Mouse (Mus musculus): ENCODE measurements at regions not wholly inside any gene's neighbourhood (a gene's known extent, or its start where the extent isn't known, plus 50 kb on each side); places are given as distances from the start of the nearest gene placed in this dataset.

DNA sequence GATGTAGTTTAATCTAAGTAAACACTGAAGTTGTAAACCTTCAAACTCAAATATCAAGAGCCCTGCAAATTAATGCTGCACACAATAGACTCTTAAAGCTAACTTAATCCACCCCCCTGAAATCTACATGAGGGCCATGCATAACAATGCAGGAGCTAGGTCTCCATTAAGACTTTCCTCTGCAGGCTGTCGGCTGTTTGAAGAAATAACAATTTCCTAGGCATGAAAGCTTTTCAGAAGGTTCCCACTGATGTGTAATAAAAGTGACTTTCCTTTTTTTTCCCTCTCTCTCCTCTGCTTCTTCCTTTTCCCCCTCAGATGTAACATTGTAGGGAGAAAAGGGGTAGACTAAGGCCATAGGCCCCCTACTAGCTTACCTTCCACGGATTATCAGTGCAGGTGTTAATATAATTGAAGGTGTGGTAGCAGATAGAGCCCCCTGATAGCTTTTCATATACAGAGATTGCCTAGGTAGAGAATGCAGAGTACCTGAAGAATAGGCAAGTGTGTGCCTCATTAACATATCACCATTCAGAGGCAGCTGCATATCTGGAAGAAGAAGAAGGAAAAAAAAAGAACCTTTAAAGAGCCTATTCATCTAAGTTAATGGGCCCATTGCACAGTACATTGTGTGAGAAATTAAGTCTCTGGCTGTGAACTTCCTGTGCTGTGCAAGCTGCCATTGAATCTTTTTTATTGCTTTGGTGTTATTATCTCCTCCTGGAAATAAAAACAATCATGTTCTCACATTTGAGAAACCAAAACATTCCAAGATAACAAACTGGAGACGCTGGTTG lies 528.3 kb upstream of the Zic4 start:
- Histone ChIP-seq H3K27me3 (no peaks in the 10 kb centered on the region), H3K27ac (no peak overlapping the region), H3K4me3 (no peak overlapping the region), H3K36me3 (no peaks in the 10 kb centered on the region), H3K9ac (no peak overlapping the region), H3K9me3 (no peaks in the 10 kb centered on the region), H3K4me2 (no peak overlapping the region), H3K4me1 (no peaks in the 10 kb centered on the region)
- ATAC-seq (ENCODE audit: borderline replicate concordance, extremely low read depth, low FRiP score, low TSS enrichment): no peak
- WGBS: 23% methylated on average over 3 of the region's 3 CpGs

DNA sequence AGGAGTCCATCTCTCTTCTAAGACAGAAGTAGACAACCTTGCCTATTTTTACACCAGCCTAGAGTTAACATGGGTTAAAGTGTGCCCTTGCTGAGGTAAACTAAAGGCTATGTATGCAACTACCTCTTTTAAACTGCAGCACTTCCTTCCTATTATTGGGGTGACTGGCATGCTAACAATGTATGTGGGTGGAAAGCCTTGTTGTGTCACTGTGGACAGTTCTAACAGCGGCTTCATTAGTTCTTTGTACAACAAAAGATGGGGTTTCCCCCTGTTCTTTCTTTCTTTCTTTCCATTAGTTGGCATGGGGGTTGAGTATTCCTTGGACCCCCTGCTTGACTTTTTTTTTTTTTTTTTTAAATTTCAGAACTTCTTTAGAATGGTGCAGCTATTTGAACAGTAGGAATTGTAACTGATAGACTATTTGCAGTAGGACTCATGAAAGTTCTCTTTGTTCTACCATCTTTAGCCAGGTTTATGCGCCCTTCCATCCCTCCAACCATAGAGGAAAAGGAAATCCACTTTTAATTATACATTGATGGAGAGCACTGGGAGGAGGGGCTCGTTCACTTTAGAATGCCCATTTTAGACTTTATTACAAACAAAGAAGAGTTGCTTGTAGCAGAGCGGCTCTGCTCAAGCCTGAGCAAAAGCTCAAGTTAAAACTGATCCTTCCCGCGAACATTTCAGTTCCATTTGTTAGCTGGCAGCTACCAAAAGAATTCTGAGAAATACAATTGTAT lies 523.9 kb upstream of the Zic4 start:
- 72% methylated on average over 6 of the region's 6 CpGs for WGBS
- Histone ChIP-seq H3K9me3 (no peaks in the 10 kb centered on the region), H3K36me3 (no peaks in the 10 kb centered on the region), H3K27ac (no peak overlapping the region), H3K27me3 (no peaks in the 10 kb centered on the region), H3K4me1 (no peaks in the 10 kb centered on the region), H3K4me2 (no peak overlapping the region), H3K4me3 (no peak overlapping the region), H3K9ac (no peak overlapping the region)
- no peak for ATAC-seq (ENCODE audit: borderline replicate concordance, extremely low read depth, low FRiP score, low TSS enrichment)

DNA sequence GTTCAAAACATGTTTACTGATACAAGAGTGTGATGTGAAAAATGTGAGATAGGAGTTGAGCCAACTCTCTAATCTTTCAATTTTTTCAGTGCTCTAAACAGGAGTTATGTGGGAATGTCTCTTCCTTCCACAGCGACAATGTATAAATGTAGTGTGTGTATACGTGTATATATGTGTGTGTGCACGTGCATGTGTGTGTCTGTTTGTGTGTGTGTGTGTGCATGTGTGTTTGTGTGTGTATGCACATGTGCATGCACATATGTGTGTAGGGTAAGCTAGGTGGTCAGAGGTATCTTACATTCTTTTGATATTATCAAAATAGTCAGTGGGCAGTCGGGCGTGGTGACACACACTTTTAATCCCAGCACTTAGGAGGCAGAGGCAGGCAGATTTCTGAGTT lies 511.2 kb upstream of the Zic4 start:
- Histone ChIP-seq H3K4me2 (no peak overlapping the region), H3K36me3 (no peaks in the 10 kb centered on the region), H3K4me3 (no peak overlapping the region), H3K9me3 (no peaks in the 10 kb centered on the region), H3K9ac (no peak overlapping the region), H3K27ac (no peak overlapping the region), H3K27me3 (no peaks in the 10 kb centered on the region), H3K4me1 (no peaks in the 10 kb centered on the region)
- no peak for ATAC-seq (ENCODE audit: borderline replicate concordance, extremely low read depth, low FRiP score, low TSS enrichment)
- 86% methylated on average over 5 of the region's 5 CpGs for WGBS

DNA sequence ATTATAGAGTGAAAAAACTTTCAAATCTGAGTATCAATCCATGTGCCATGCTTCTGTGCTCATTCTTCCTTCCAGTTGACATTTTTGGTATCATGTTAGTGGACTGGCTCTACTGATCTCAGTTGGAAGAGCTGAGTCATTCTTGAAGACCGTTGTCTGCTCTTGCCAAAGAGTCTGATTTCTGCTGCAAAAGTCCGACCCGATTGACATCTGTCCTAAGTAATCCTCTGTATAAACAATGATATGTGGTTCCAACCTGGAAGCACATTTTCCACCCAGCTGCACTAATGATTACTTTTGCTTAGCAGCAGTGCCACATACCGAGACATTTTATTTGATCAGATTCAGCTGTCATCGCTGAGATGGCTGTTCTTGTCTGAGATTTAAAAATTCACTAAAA lies 490.6 kb upstream of the Zic4 start:
- no peaks in the 10 kb centered on the region for H3K36me3 ChIP-seq
- ATAC-seq (ENCODE audit: borderline replicate concordance, extremely low read depth, low FRiP score, low TSS enrichment): no peak
- no peak overlapping the region for H3K27ac ChIP-seq
- H3K4me1 ChIP-seq: no peaks in the 10 kb centered on the region
- WGBS: 68% methylated on average over 5 of the region's 5 CpGs
- no peak overlapping the region for H3K4me3 ChIP-seq
- no peaks in the 10 kb centered on the region for H3K27me3 ChIP-seq
- no peaks in the 10 kb centered on the region for H3K9me3 ChIP-seq
- no peak overlapping the region for H3K4me2 ChIP-seq
- H3K9ac ChIP-seq: no peak overlapping the region

DNA sequence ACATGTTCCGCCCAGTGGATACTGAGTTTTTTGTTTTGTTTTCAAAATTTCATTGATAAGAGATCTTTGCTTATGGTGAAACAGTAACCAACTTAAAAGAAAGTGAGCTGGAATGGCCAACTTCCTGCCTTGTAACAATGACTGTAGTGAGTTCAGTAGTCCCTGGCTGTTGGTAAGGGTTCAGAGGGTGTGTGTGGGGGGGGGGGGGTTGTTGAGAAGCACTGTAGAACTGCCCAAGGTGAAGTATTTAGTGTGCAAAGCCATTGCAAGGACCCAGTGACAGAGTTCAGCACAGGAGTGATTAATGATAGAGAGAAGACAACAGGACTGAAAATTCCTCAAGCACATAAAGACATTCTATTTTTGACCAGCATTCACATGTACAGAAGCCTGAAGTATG lies 477.7 kb upstream of the Zic4 start:
- ATAC-seq (ENCODE audit: borderline replicate concordance, extremely low read depth, low FRiP score, low TSS enrichment): no peak
- H3K36me3 ChIP-seq: no peaks in the 10 kb centered on the region
- WGBS: 85% methylated on average over 1 of the region's 1 CpGs

DNA sequence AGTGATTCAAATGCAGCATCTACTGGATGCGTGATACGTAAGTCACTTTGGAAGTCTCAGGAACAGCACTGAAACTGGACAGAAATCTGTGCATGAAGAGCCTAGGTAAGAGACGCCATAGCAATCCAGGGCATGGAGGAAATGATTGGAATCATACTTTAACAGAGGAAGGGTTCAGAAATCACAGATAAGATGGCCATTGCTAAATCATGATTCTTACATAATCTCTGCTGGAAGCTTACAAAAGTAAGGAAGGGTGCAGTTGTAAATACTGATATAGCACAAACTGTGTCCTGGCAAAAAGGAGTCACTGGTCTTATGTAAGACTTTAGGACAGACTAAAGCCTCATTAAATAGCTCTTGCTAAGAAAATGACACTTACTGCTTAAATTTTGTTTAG lies 474.8 kb upstream of the Zic4 start:
- no peak overlapping the region for H3K4me2 ChIP-seq
- no peaks in the 10 kb centered on the region for H3K4me1 ChIP-seq
- no peak overlapping the region for H3K9ac ChIP-seq
- H3K9me3 ChIP-seq: no peaks in the 10 kb centered on the region
- H3K36me3 ChIP-seq: no peaks in the 10 kb centered on the region
- no peak overlapping the region for H3K27ac ChIP-seq
- no peaks in the 10 kb centered on the region for H3K27me3 ChIP-seq
- H3K4me3 ChIP-seq: no peak overlapping the region
- ATAC-seq (ENCODE audit: borderline replicate concordance, extremely low read depth, low FRiP score, low TSS enrichment): no peak
- WGBS: 89% methylated on average over 3 of the region's 3 CpGs

More for the DNA sequence above, 477.7 kb upstream of the Zic4 start:
- H3K9me3 ChIP-seq: no peaks in the 10 kb centered on the region
- H3K4me2 ChIP-seq: no peak overlapping the region
- H3K4me3 ChIP-seq: no peak overlapping the region
- H3K27me3 ChIP-seq: no peaks in the 10 kb centered on the region
- H3K4me1 ChIP-seq: no peaks in the 10 kb centered on the region
- H3K27ac ChIP-seq: no peak overlapping the region
- no peak overlapping the region for H3K9ac ChIP-seq

DNA sequence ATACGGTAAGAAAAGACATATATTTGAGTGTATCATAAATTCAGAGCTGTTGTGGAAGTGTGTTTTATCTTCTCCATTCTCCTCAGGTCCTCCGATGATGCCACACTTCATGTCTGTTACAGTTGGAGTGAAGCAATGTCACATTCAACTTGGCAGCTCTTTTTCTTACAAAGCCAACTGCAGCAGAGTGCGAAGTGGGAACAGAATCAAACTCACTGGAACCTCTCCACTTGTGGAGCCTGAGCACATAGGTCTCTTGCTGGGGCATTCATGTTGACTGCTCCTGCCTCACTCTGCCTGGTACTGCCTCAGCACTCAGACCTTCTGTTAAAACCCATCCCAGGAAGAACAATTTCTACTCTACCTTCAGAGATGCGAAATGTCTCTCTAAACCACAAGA lies 471.4 kb upstream of the Zic4 start:
- H3K27me3 ChIP-seq: no peaks in the 10 kb centered on the region
- H3K4me1 ChIP-seq: no peaks in the 10 kb centered on the region
- H3K4me2 ChIP-seq: no peak overlapping the region
- no peak overlapping the region for H3K4me3 ChIP-seq
- 84% methylated on average over 4 of the region's 4 CpGs for WGBS
- no peak overlapping the region for H3K27ac ChIP-seq
- no peaks in the 10 kb centered on the region for H3K36me3 ChIP-seq
- H3K9me3 ChIP-seq: no peaks in the 10 kb centered on the region
- H3K9ac ChIP-seq: no peak overlapping the region
- no peak for ATAC-seq (ENCODE audit: borderline replicate concordance, extremely low read depth, low FRiP score, low TSS enrichment)

DNA sequence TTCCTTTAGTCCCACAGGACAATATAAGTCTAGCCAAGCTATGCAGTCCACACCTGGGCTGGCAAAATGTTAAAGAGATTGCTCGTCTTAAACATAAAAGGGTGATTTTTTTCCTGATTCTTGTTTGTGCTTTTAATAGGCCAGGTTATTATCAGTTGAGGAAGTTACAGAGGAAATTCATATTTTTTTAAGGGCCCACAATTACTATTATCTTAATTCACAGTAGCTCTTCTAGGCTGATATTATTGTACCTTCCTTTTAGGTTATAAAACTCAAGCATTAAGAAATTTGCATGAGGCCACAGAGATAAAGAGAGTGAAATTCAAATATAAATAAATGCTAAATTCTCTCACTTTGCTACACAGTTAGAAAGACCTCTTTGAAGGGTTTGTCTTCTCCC lies 469.4 kb upstream of the Zic4 start:
- Histone ChIP-seq H3K4me2 (no peak overlapping the region), H3K9ac (no peak overlapping the region), H3K9me3 (no peaks in the 10 kb centered on the region), H3K4me1 (no peaks in the 10 kb centered on the region), H3K27ac (no peak overlapping the region), H3K4me3 (no peak overlapping the region), H3K27me3 (no peaks in the 10 kb centered on the region), H3K36me3 (no peaks in the 10 kb centered on the region)
- 59% methylated on average over 1 of the region's 1 CpGs for WGBS
- no peak for ATAC-seq (ENCODE audit: borderline replicate concordance, extremely low read depth, low FRiP score, low TSS enrichment)

DNA sequence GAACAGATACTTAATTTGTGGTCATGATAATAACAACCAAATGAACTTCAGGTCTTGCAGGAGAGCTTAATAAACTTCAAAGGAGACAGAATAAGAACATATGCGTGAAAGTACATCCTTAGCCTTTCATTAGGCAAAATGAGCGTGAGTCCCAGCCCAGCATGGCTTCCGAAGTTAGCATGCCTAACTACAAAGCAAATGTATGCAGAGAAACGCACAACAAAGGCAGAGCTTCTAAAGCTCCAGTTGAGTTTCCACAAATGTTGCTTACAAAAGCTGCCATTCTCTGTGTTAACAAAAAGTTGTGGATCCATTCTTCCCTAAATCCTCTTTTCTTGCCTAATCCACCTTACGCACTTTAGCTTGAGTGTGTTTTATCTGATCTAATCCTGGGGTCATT lies 458.7 kb upstream of the Zic4 start:
- H3K27me3 ChIP-seq: no peaks in the 10 kb centered on the region
- H3K4me3 ChIP-seq: no peak overlapping the region
- H3K36me3 ChIP-seq: no peaks in the 10 kb centered on the region
- WGBS: 36% methylated on average over 5 of the region's 5 CpGs
- no peak for ATAC-seq (ENCODE audit: borderline replicate concordance, extremely low read depth, low FRiP score, low TSS enrichment)
- no peaks in the 10 kb centered on the region for H3K9me3 ChIP-seq
- H3K9ac ChIP-seq: no peak overlapping the region
- H3K27ac ChIP-seq: no peak overlapping the region
- no peak overlapping the region for H3K4me2 ChIP-seq
- no peaks in the 10 kb centered on the region for H3K4me1 ChIP-seq

DNA sequence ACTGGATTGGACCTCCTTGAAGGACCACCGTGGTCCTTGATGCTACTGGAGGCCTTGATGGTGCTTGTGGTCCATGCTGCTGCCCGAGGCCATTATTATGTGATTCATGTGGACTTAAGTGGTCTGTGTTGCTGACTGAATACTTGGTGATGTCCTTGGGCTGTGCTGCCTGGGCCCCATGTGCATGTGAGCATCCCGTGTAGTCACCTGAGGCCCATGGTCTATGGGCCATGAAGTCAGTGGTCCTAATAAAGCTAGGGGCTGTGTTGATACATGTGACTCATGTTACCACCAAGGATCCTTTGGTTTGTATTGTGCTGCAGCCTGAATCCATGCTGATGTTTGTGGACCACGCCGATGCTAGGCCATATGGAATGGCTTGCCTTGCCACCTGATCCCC lies 456.1 kb upstream of the Zic4 start:
- no peak overlapping the region for H3K27ac ChIP-seq
- no peak overlapping the region for H3K4me2 ChIP-seq
- 89% methylated on average over 5 of the region's 5 CpGs for WGBS
- H3K4me1 ChIP-seq: no peaks in the 10 kb centered on the region
- no peaks in the 10 kb centered on the region for H3K36me3 ChIP-seq
- H3K27me3 ChIP-seq: no peaks in the 10 kb centered on the region
- no peak overlapping the region for H3K4me3 ChIP-seq
- no peaks in the 10 kb centered on the region for H3K9me3 ChIP-seq
- no peak overlapping the region for H3K9ac ChIP-seq
- ATAC-seq (ENCODE audit: borderline replicate concordance, extremely low read depth, low FRiP score, low TSS enrichment): no peak

DNA sequence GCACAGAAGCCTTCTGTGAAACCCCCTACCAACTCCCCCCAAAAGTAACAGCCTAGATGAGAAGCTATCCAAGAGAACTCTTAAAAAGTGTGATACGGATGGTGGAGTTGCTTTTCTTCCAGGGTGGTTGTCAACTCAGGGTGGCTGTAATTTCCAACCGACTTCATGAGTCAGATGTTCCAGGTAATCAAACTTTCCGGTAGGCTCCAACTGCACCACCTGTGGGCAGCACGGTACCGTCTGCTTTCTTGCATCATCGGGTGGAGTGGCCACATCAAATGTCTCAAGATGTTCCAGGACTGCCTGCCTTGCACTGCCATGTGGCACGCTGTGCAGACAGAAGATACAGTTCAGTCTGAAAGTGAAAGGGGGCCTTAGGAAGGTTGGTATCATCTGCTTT lies 455.5 kb upstream of the Zic4 start:
- Histone ChIP-seq H3K4me3 (no peak overlapping the region), H3K9ac (no peak overlapping the region), H3K27ac (no peak overlapping the region), H3K4me1 (no peaks in the 10 kb centered on the region), H3K4me2 (no peak overlapping the region), H3K9me3 (no peaks in the 10 kb centered on the region), H3K36me3 (no peaks in the 10 kb centered on the region), H3K27me3 (no peaks in the 10 kb centered on the region)
- WGBS: 88% methylated on average over 7 of the region's 7 CpGs
- no peak for ATAC-seq (ENCODE audit: borderline replicate concordance, extremely low read depth, low FRiP score, low TSS enrichment)

DNA sequence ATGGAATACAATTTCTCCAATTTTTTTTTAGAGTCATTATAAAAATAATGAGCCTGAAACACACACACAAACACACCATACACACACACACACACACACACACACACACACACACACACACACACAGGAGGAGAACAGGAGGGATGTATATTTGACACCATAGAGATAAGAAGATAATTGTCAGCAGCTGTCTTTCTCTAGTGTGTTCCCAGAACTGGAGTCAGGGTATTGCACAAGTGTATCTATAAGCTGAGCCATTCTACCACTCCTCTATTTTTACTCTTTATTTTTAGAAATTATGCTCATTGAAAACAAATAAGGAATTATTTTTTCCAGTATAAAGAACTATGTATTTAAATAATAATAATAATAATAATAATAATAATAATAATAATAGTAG lies 407.6 kb upstream of the Zic4 start:
- H3K4me1 ChIP-seq: no peaks in the 10 kb centered on the region
- no peak for ATAC-seq (ENCODE audit: borderline replicate concordance, extremely low read depth, low FRiP score, low TSS enrichment)
- H3K4me2 ChIP-seq: no peak overlapping the region
- H3K36me3 ChIP-seq: no peaks in the 10 kb centered on the region
- H3K4me3 ChIP-seq: no peak overlapping the region
- no peaks in the 10 kb centered on the region for H3K9me3 ChIP-seq
- no peak overlapping the region for H3K27ac ChIP-seq
- H3K9ac ChIP-seq: no peak overlapping the region
- no peaks in the 10 kb centered on the region for H3K27me3 ChIP-seq
